Mouse (Mus musculus) liver, adult 10 weeks (tissue): ENCODE results near the gene Gm813. TPM values are rescaled to one million over a fixed set of nuclear protein-coding genes. Genes with fewer than 3 reads are reported as not detected.

ENCODE experiments used
- polyA plus RNA-seq: library from polyadenylated mRNA; stranded (reverse); fragments of 350-450 nt; fragmentation: Illumina TruSeq; extraction: RNeasy Lipid Tissue Mini Kit (QIAGEN cat#74804); gene quantifications from one replicate; pipeline ENCODE4 v1.2.3, GENCODE M21; 2014; ENCODE audit warnings: low read depth, low replicate concordance

The Gm813 gene
- not detected for polyA plus RNA-seq

GRCm38 (mm10) chr16:58616878-58617277 lies at the start of gene Gm813:
Gene Gm813, minus strand, starts transcription at chr16:58616978.

DNA sequence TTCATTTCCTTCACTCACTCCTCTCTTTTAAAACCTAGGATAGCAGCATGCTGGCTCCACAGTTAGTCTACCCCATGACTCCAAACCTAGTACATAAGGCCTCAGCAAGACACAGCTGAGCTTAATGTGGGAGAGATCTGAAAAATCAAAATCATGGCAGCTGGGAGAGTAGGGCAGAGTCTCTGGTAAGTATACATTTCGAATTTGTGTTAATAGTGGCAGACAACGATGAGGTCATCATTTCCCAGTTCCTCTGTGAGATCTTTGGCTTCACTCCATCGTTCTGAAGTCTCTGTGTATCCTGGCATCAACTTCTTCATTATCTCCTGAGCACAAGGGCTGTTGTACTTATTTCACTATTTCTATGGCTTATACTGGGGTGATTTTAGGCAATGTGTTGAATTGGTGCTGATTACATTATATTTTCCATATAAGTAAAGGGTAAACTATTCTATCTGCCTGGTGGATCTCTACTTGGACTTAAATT lies 22.0 kb upstream of the Gm813 start, which contains the start of gene E330017A01Rik:
Gene E330017A01Rik (minus strand): TSS at position 51 of the 487 bp plus-strand sequence.

Other genes with a start within 250 kb of the Gm813 start
- 1.4 TPM for gene Dcbld2, start 208.5 kb downstream of the Gm813 start, polyA plus RNA-seq
- gene St3gal6, start 92.7 kb downstream of the Gm813 start, polyA plus RNA-seq = 20.3 TPM
- gene E330017A01Rik, start 21.8 kb upstream of the Gm813 start, polyA plus RNA-seq = not detected
- gene Cpox, start 53.3 kb upstream of the Gm813 start, polyA plus RNA-seq = 187 TPM
- not detected for gene Gpr15, start 102.1 kb upstream of the Gm813 start, polyA plus RNA-seq
- 39.4 TPM for gene Cldnd1, start 110.9 kb upstream of the Gm813 start, polyA plus RNA-seq
- gene Olfr172, start 146.2 kb upstream of the Gm813 start, polyA plus RNA-seq = not detected
- gene Olfr173, start 183.3 kb upstream of the Gm813 start, polyA plus RNA-seq = not detected
- not detected for gene Olfr175-ps1, start 209.8 kb upstream of the Gm813 start, polyA plus RNA-seq